Mouse (Mus musculus): ENCODE measurements at regions not wholly inside any gene's neighbourhood (a gene's known extent, or its start where the extent isn't known, plus 50 kb on each side); places are given as distances from the start of the nearest gene placed in this dataset.

DNA sequence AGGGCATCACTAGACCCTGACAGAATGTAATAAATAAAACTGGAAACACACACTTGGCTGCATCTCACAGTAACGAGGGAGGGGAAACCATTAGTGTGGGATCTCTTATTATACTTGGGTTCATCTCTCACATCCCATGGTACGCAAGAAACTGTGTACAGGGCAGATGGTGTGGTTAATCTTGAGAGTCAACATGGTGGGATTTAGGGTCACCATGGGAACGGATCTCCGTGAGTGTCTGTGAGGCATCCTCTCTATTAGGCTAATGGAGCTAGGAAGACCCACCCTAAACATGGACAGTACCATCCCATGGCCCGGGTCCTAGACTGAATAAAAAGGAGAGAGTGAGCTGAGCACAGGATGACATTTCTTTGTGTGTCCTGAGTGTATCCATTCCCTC is 130.1 kb upstream of the Dapk1 start:
- no peak for TF ChIP-seq CTCF (conservative IDR thresholded peaks at IDR 0.05; ENCODE audit: insufficient read depth, insufficient read length, low read depth, low read length)
- TF ChIP-seq POLR2A (IDR thresholded peaks at IDR 0.05; ENCODE audit: low read depth, low read length) = no peak

Measured in kidney, adult 2 months (tissue).